Comparison of ENCODE assay signal across 14 mouse cellular contexts in the genomic region with DNA sequence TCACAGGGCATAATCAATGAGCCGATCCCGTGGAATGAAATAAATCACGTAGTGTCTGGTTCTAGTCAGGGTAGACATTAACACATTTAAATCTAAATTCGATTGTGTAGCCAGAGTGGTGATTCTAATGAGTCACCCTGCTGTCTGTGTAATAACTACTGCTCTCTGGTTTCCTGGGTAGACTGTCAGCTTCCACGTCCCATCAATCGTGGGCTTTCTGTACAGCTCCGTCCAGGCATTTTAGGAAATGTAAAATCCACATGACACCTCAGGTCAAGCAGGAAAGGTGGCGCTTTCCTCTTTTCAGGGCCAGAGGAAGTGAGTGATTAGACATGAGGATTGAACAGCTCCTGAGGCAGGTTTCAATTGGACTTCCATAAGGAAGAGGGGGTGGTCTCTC. TPM values are rescaled to one million over a fixed set of nuclear protein-coding genes. Genes with fewer than 3 reads are reported as not detected.
DNase-seq lines count a peak whose midpoint lies in the region; ATAC-seq and TF ChIP-seq lines count a peak whose summit lies in the region.
"Had no signal": no experiment of that assay in that cellular context is flagged by ENCODE, and none has a peak within 500 bp of the region (broad histone marks: within the 10 kb centered on the region; RNA-seq: fewer than 3 reads in every experiment).

No protein-coding gene starts in this region.

- TF ChIP-seq POLR2A in liver, adult 2 months (IDR thresholded peaks at IDR 0.05; ENCODE audit: extremely low read depth, insufficient read depth, low read length): no peak

- H3K4me2 ChIP-seq in liver, postnatal 0 days (ENCODE audit: low read depth, low read length): no peak overlapping the region
- peak overlapping the region; percentile 21; the same call in 1 of the 2 replicates for H3K4me2 ChIP-seq in heart, postnatal 0 days (ENCODE audit: low read depth, low read length)
- H3K4me2 ChIP-seq: embryonic facial prominence, embryonic 13.5 days had no signal

- no peaks in the 10 kb centered on the region for H3K9me3 ChIP-seq in liver, postnatal 0 days (ENCODE audit: low read length)
- no peaks in the 10 kb centered on the region for H3K9me3 ChIP-seq in heart, postnatal 0 days (replicated peaks; ENCODE audit: control insufficient read depth, low read length)
- H3K9me3 ChIP-seq: embryonic facial prominence, embryonic 13.5 days had no signal

- no peak for TF ChIP-seq CTCF in liver, adult 2 months (IDR thresholded peaks at IDR 0.05; ENCODE audit: low read depth, low read length)
- TF ChIP-seq CTCF in liver, postnatal 0 days (IDR thresholded peaks at IDR 0.05; ENCODE audit: low read depth): no peak
- TF ChIP-seq CTCF in heart, postnatal 0 days (IDR thresholded peaks at IDR 0.05; ENCODE audit: low read depth): no peak

- no peak for ATAC-seq in liver, postnatal 0 days
- peak; percentile 33; the same call in 1 of the 2 replicates for ATAC-seq in heart, postnatal 0 days (ENCODE audit: insufficient read depth, low read depth)

- peaks cover 2% of the 10 kb centered on the region; the same call in 1 of the 2 replicates for H3K4me1 ChIP-seq in liver, adult 2 months (ENCODE audit: control insufficient read depth, insufficient read depth, low read length)
- no peaks in the 10 kb centered on the region for H3K4me1 ChIP-seq in liver, postnatal 0 days (ENCODE audit: insufficient read depth)
- peaks cover 17% of the 10 kb centered on the region; the same call in 1 of the 2 replicates for H3K4me1 ChIP-seq in heart, postnatal 0 days (ENCODE audit: control insufficient read depth, insufficient read depth)

- no peaks in the 10 kb centered on the region for H3K79me2 ChIP-seq in liver, adult 2 months (ENCODE audit: control insufficient read depth, insufficient read depth, low read length)

- 78% methylated on average over 8 of the region's 8 CpGs for WGBS in liver, adult 2 months
- WGBS in liver, postnatal 0 days (ENCODE audit: insufficient replicate concordance): 60% methylated on average over 8 of the region's 8 CpGs
- 66% methylated on average over 8 of the region's 8 CpGs for WGBS in heart, postnatal 0 days

- no peaks in the 10 kb centered on the region for H3K36me3 ChIP-seq in liver, adult 2 months (ENCODE audit: control insufficient read depth, insufficient read depth, low read length)
- no peaks in the 10 kb centered on the region for H3K36me3 ChIP-seq in liver, postnatal 0 days (replicated peaks; ENCODE audit: insufficient read depth, low read length)
- H3K36me3 ChIP-seq in heart, postnatal 0 days (replicated peaks; ENCODE audit: control insufficient read depth, insufficient read depth, low read length): no peaks in the 10 kb centered on the region
- H3K36me3 ChIP-seq: G1E had no signal

- peak; percentile 25 for DNase-seq in adrenal gland, postnatal 10 days
- DNase-seq in adrenal gland, adult 8-10 months: no peak
- peak; percentile 9 for DNase-seq in liver, adult 2 months (ENCODE audit: extremely low read depth, low read depth, low spot score)
- no peak for DNase-seq in liver, postnatal 0 days
- no peak for DNase-seq in heart, postnatal 0 days (ENCODE audit: low spot score)
- peak; percentile 33 to 68 for DNase-seq in kidney, postnatal 36 days
- no peak for DNase-seq in frontal cortex, postnatal 10 days (ENCODE audit: low spot score in 2 of 2)
- no peak for DNase-seq in cerebellum, adult 11-12 months
- DNase-seq: adrenal gland, postnatal 25 days; cerebellum, postnatal 14 days; thymus, adult 18-20 months had no signal

- TF ChIP-seq EP300 in liver, postnatal 0 days (IDR thresholded peaks at IDR 0.05; ENCODE audit: low read depth): no peak
- peak; percentile 63; the same call in 1 of the 2 replicates for TF ChIP-seq EP300 in heart, postnatal 0 days (IDR thresholded peaks at IDR 0.05; ENCODE audit: low read depth)

- no peak overlapping the region for H3K9ac ChIP-seq in liver, adult 2 months (ENCODE audit: low read depth, low read length)
- no peak overlapping the region for H3K9ac ChIP-seq in liver, postnatal 0 days (replicated peaks)
- no peak overlapping the region for H3K9ac ChIP-seq in heart, postnatal 0 days (replicated peaks; ENCODE audit: low read depth, low read length)
- H3K9ac ChIP-seq: embryonic facial prominence, embryonic 13.5 days had no signal

- no peak overlapping the region for H3K27ac ChIP-seq in liver, adult 2 months (replicated peaks; ENCODE audit: insufficient read depth, low read depth, low read length)
- no peak overlapping the region for H3K27ac ChIP-seq in liver, postnatal 0 days (ENCODE audit: low read depth)
- peak overlapping the region; percentile 7; the same call in 1 of the 2 replicates for H3K27ac ChIP-seq in heart, postnatal 0 days (ENCODE audit: low read depth)
- H3K27ac ChIP-seq: macrophage had no signal

- no peak overlapping the region for H3K4me3 ChIP-seq in liver, adult 2 months (ENCODE audit: insufficient read depth, low read depth, low read length)
- H3K4me3 ChIP-seq in liver, postnatal 0 days (ENCODE audit: low read depth, low read length): no peak overlapping the region
- H3K4me3 ChIP-seq in heart, postnatal 0 days (ENCODE audit: low read depth, low read length): no peak overlapping the region
- H3K4me3 ChIP-seq: embryonic facial prominence, embryonic 13.5 days had no signal

- no peaks in the 10 kb centered on the region for H3K27me3 ChIP-seq in liver, adult 2 months (ENCODE audit: control insufficient read depth, insufficient read depth, low read length)
- no peaks in the 10 kb centered on the region for H3K27me3 ChIP-seq in liver, postnatal 0 days (ENCODE audit: insufficient read depth, low read length)
- H3K27me3 ChIP-seq in heart, postnatal 0 days (ENCODE audit: control insufficient read depth, insufficient read depth, low read length): no peaks in the 10 kb centered on the region
- H3K27me3 ChIP-seq: embryonic facial prominence, embryonic 13.5 days had no signal

RNA-seq across cellular contexts. Expression of gene Fat4, which starts 50.4 kb away (rescaled TPM):
- total RNA-seq in adrenal gland, postnatal 10 days (2021): 10 to 100 TPM; 15.7 to 24.8 TPM
- 10 to 100 TPM in 3 of 4 experiments, 1 to 10 TPM in 1; 8.7 to 20.2 (median 13.7) TPM for total RNA-seq in adrenal gland, adult 8-10 months (2022)
- 1.8 and 2.6 TPM in 2 replicates for total RNA-seq in liver, adult 2 months (2014; rRNA removed)
- polyA plus RNA-seq in liver, adult 2 months (2012; rRNA removed): 0.16 and 0.27 TPM in 2 replicates
- 0.22 and 0.26 TPM in 2 replicates for polyA plus RNA-seq in liver, postnatal 0 days (2015; fragmentation: Nextera tagmentation; extraction: Ambion mirVana)
- 14.0 and 16.1 TPM in 2 replicates for total RNA-seq in heart, postnatal 0 days (2014; rRNA removed; ENCODE audit: low replicate concordance)
- 0.97 and 1.0 TPM in 2 replicates for polyA plus RNA-seq in heart, postnatal 0 days (2015; fragmentation: Nextera tagmentation; extraction: Ambion mirVana)
- polyA plus RNA-seq: G1E had no signal

Comparison
In these comparisons a context has a peak if more than half of its experiments do, and no peak if none do; other contexts are left out.
1. DNase-seq: peak in adrenal gland, postnatal 10 days (single experiment), liver, adult 2 months (single experiment) and kidney, postnatal 36 days (2 of 2); none in adrenal gland, adult 8-10 months (single experiment), liver, postnatal 0 days (single experiment), heart, postnatal 0 days (single experiment), frontal cortex, postnatal 10 days (0 of 2) and cerebellum, adult 11-12 months (single experiment).